Mouse (Mus musculus): ENCODE data around the gene Slc25a21. TPM values are rescaled to one million over a fixed set of nuclear protein-coding genes. Genes with fewer than 3 reads are reported as not detected.

The Slc25a21 gene
- total RNA-seq, 1 experiment = 0.54 TPM

GRCm38 (mm10) chr12:56820604-56821003, 376.7 kb downstream of the Slc25a21 start:
- H3K4me1 ChIP-seq (ENCODE audit: control insufficient read depth in 2 of 2, insufficient read depth in 2 of 2, low read length in 2 of 2, poor library complexity in 1 of 2) = no peaks in the 10 kb centered on the region
- no peaks in the 10 kb centered on the region for H3K9me3 ChIP-seq (ENCODE audit: control insufficient read depth, insufficient read depth, low read depth, low read length)
- no peak overlapping the region for H3K4me3 ChIP-seq (ENCODE audit: insufficient read depth in 1 of 2, low read depth in 1 of 2, low read length in 2 of 2, poor library complexity in 1 of 2, severe bottlenecking in 1 of 2)
- no peak for DNase-seq (ENCODE audit: low read depth, low spot score)
- H3K27ac ChIP-seq (ENCODE audit: insufficient read depth, low read depth, low read length, poor library complexity, severe bottlenecking) = no peak overlapping the region
- no peak overlapping the region for H3K9ac ChIP-seq (ENCODE audit: insufficient read depth, low read depth, low read length, poor library complexity, severe bottlenecking)
- no peaks in the 10 kb centered on the region for H3K36me3 ChIP-seq (ENCODE audit: control insufficient read depth, insufficient read depth, low read length, poor library complexity, severe bottlenecking)
- in situ Hi-C loops (cut with MboI; ENCODE audit: low sequenced_read_pairs in 2 of 2, unreplicated experiment in 2 of 2) = no loop called here
- TF ChIP-seq CHD2 (IDR thresholded peaks at IDR 0.05; ENCODE audit: low read depth, low read length) (no peak), ZC3H11A (IDR thresholded peaks at IDR 0.05; ENCODE audit: borderline replicate concordance, low read depth, low read length) (no peak), ZNF384 (IDR thresholded peaks at IDR 0.05; ENCODE audit: low read depth, low read length) (no peak), HCFC1 (IDR thresholded peaks at IDR 0.05; ENCODE audit: borderline replicate concordance, insufficient read depth, low read length) (no peak), MAFK (IDR thresholded peaks at IDR 0.05; ENCODE audit: insufficient read depth, low read depth, low read length) (no peak)

- no peak for DNase-seq (ENCODE audit: low read depth, low spot score)
- H3K36me3 ChIP-seq (ENCODE audit: control insufficient read depth, insufficient read depth, low read length, poor library complexity, severe bottlenecking) = no peaks in the 10 kb centered on the region
These were observed 389.8 kb downstream of the Slc25a21 start for GRCm38 (mm10) chr12:56807483-56807882.

GRCm38 (mm10) chr12:56807078-56807477, 390.2 kb downstream of the Slc25a21 start:
- Histone ChIP-seq H3K27ac (ENCODE audit: insufficient read depth, low read depth, low read length, poor library complexity, severe bottlenecking) (no peak overlapping the region), H3K36me3 (ENCODE audit: control insufficient read depth, insufficient read depth, low read length, poor library complexity, severe bottlenecking) (no peaks in the 10 kb centered on the region), H3K9ac (ENCODE audit: insufficient read depth, low read depth, low read length, poor library complexity, severe bottlenecking) (no peak overlapping the region), H3K9me3 (ENCODE audit: control insufficient read depth, insufficient read depth, low read depth, low read length) (no peaks in the 10 kb centered on the region), H3K4me3 (ENCODE audit: insufficient read depth in 1 of 2, low read depth in 1 of 2, low read length in 2 of 2, poor library complexity in 1 of 2, severe bottlenecking in 1 of 2) (no peak overlapping the region), H3K4me1 (ENCODE audit: control insufficient read depth in 2 of 2, insufficient read depth in 2 of 2, low read length in 2 of 2, poor library complexity in 1 of 2) (no peaks in the 10 kb centered on the region)
- in situ Hi-C loops (cut with MboI; ENCODE audit: low sequenced_read_pairs in 2 of 2, unreplicated experiment in 2 of 2) = no loop called here
- DNase-seq (ENCODE audit: low read depth, low spot score) = no peak
- TF ChIP-seq ZNF384 (IDR thresholded peaks at IDR 0.05; ENCODE audit: low read depth, low read length) (no peak), HCFC1 (IDR thresholded peaks at IDR 0.05; ENCODE audit: borderline replicate concordance, insufficient read depth, low read length) (no peak), CHD2 (IDR thresholded peaks at IDR 0.05; ENCODE audit: low read depth, low read length) (no peak), ZC3H11A (IDR thresholded peaks at IDR 0.05; ENCODE audit: borderline replicate concordance, low read depth, low read length) (no peak), MAFK (IDR thresholded peaks at IDR 0.05; ENCODE audit: insufficient read depth, low read depth, low read length) (no peak)

More at GRCm38 (mm10) chr12:56807483-56807882, 389.8 kb downstream of the Slc25a21 start:
- in situ Hi-C loops (cut with MboI; ENCODE audit: low sequenced_read_pairs in 2 of 2, unreplicated experiment in 2 of 2) = no loop called here
- no peak overlapping the region for H3K27ac ChIP-seq (ENCODE audit: insufficient read depth, low read depth, low read length, poor library complexity, severe bottlenecking)
- H3K4me3 ChIP-seq (ENCODE audit: insufficient read depth in 1 of 2, low read depth in 1 of 2, low read length in 2 of 2, poor library complexity in 1 of 2, severe bottlenecking in 1 of 2) = no peak overlapping the region
- no peaks in the 10 kb centered on the region for H3K4me1 ChIP-seq (ENCODE audit: control insufficient read depth in 2 of 2, insufficient read depth in 2 of 2, low read length in 2 of 2, poor library complexity in 1 of 2)
- H3K9me3 ChIP-seq (ENCODE audit: control insufficient read depth, insufficient read depth, low read depth, low read length) = no peaks in the 10 kb centered on the region
- no peak overlapping the region for H3K9ac ChIP-seq (ENCODE audit: insufficient read depth, low read depth, low read length, poor library complexity, severe bottlenecking)
- TF ChIP-seq ZNF384 (IDR thresholded peaks at IDR 0.05; ENCODE audit: low read depth, low read length) (no peak), ZC3H11A (IDR thresholded peaks at IDR 0.05; ENCODE audit: borderline replicate concordance, low read depth, low read length) (no peak), CHD2 (IDR thresholded peaks at IDR 0.05; ENCODE audit: low read depth, low read length) (no peak), HCFC1 (IDR thresholded peaks at IDR 0.05; ENCODE audit: borderline replicate concordance, insufficient read depth, low read length) (no peak), MAFK (IDR thresholded peaks at IDR 0.05; ENCODE audit: insufficient read depth, low read depth, low read length) (no peak)

GRCm38 (mm10) chr12:56804487-56804886, 392.8 kb downstream of the Slc25a21 start:
- no peak for DNase-seq (ENCODE audit: low read depth, low spot score)
- in situ Hi-C loops (cut with MboI; ENCODE audit: low sequenced_read_pairs in 2 of 2, unreplicated experiment in 2 of 2) = no loop called here
- no peaks in the 10 kb centered on the region for H3K9me3 ChIP-seq (ENCODE audit: control insufficient read depth, insufficient read depth, low read depth, low read length)
- no peak overlapping the region for H3K27ac ChIP-seq (ENCODE audit: insufficient read depth, low read depth, low read length, poor library complexity, severe bottlenecking)
- no peaks in the 10 kb centered on the region for H3K4me1 ChIP-seq (ENCODE audit: control insufficient read depth in 2 of 2, insufficient read depth in 2 of 2, low read length in 2 of 2, poor library complexity in 1 of 2)
- TF ChIP-seq CHD2 (IDR thresholded peaks at IDR 0.05; ENCODE audit: low read depth, low read length) = no peak
- no peak for TF ChIP-seq ZNF384 (IDR thresholded peaks at IDR 0.05; ENCODE audit: low read depth, low read length)
- TF ChIP-seq ZC3H11A (IDR thresholded peaks at IDR 0.05; ENCODE audit: borderline replicate concordance, low read depth, low read length) = no peak
- TF ChIP-seq HCFC1 (IDR thresholded peaks at IDR 0.05; ENCODE audit: borderline replicate concordance, insufficient read depth, low read length) = no peak
- TF ChIP-seq MAFK (IDR thresholded peaks at IDR 0.05; ENCODE audit: insufficient read depth, low read depth, low read length) = no peak
- H3K36me3 ChIP-seq (ENCODE audit: control insufficient read depth, insufficient read depth, low read length, poor library complexity, severe bottlenecking) = no peaks in the 10 kb centered on the region
- H3K9ac ChIP-seq (ENCODE audit: insufficient read depth, low read depth, low read length, poor library complexity, severe bottlenecking) = no peak overlapping the region
- no peak overlapping the region for H3K4me3 ChIP-seq (ENCODE audit: insufficient read depth in 1 of 2, low read depth in 1 of 2, low read length in 2 of 2, poor library complexity in 1 of 2, severe bottlenecking in 1 of 2)
